Mouse (Mus musculus) C2C12 (cell line): Measurements from ENCODE around the gene Kif24.

Experiments
- CEBPB ChIP-seq: IDR thresholded peaks from one replicate; pipeline ENCODE4 v1.6.1; 2011; ENCODE audit warnings: low read depth, mild to moderate bottlenecking, control low read depth, moderate library complexity
- CTCF ChIP-seq: IDR thresholded peaks from one replicate; pipeline ENCODE4 v1.5.1; 2011; ENCODE audit not compliant: control insufficient read depth, insufficient read depth, insufficient read length
- MAX ChIP-seq: IDR thresholded peaks from one replicate; pipeline ENCODE4 v1.6.1; 2011; ENCODE audit warnings: mild to moderate bottlenecking, control low read depth
- MYOD1 ChIP-seq: IDR thresholded peaks from one replicate; pipeline ENCODE4 v1.6.1; 2011; ENCODE audit warnings: low read depth; ENCODE audit not compliant: control insufficient read depth, insufficient read length
- USF1 ChIP-seq: IDR thresholded peaks from one replicate; pipeline ENCODE4 v1.6.1; 2011; ENCODE audit warnings: low read depth, mild to moderate bottlenecking, control low read depth, moderate library complexity

- TF ChIP-seq CTCF (no peak), MAX (no peak), USF1 (no peak), CEBPB (no peak), MYOD1 (no peak)
Observed at GRCm38 (mm10) chr4:41471384-41471689, 6.7 kb upstream of the Kif24 start.
